Mouse (Mus musculus) liver, embryonic 15.5 days (tissue): Measurements from ENCODE around the gene Ddx39. TPM values are rescaled to one million over a fixed set of nuclear protein-coding genes. Genes with fewer than 3 reads are reported as not detected.
A peak's percentile ranks its signal among the peaks of the same experiment; 100 is the strongest.

Experiments used
- ATAC-seq: fragments of 200-750 bp; cut with Nextera tagmentation; 2 replicates; pipeline ENCODE4 v1.8.0; 2017; ENCODE audit warnings: moderate number of reproducible peaks, mild to moderate bottlenecking, moderate library complexity; ENCODE audit not compliant: insufficient read depth
- H3K27ac ChIP-seq: fragments of 300-500 bp; sonication (generic); replicated peaks from 2 replicates; pipeline ENCODE4 v1.5.1; 2015; ENCODE audit warnings: mild to moderate bottlenecking, inconsistent platforms
- H3K27me3 ChIP-seq: fragments of 300-500 bp; sonication (generic); 2 replicates; pipeline ENCODE4 v1.6.1; 2015; ENCODE audit warnings: mild to moderate bottlenecking, inconsistent platforms
- H3K36me3 ChIP-seq: fragments of 300-500 bp; sonication (generic); replicated peaks from 2 replicates; pipeline ENCODE4 v1.6.1; 2015; ENCODE audit warnings: moderate library complexity, mild to moderate bottlenecking, inconsistent platforms
- H3K4me1 ChIP-seq: fragments of 300-500 bp; sonication (generic); replicated peaks from 2 replicates; pipeline ENCODE4 v1.6.1; 2015; ENCODE audit warnings: inconsistent platforms
- H3K4me2 ChIP-seq: fragments of 300-500 bp; sonication (generic); 2 replicates; pipeline ENCODE4 v1.6.1; 2015; ENCODE audit warnings: moderate library complexity, mild to moderate bottlenecking, inconsistent platforms
- H3K4me3 ChIP-seq: fragments of 300-500 bp; sonication (generic); replicated peaks from 2 replicates; pipeline ENCODE4 v1.5.1; 2015; ENCODE audit warnings: mild to moderate bottlenecking, inconsistent platforms
- H3K9ac ChIP-seq: fragments of 300-500 bp; sonication (generic); 2 replicates; pipeline ENCODE4 v1.6.1; 2015; ENCODE audit warnings: moderate library complexity, mild to moderate bottlenecking, inconsistent platforms
- H3K9me3 ChIP-seq: fragments of 300-500 bp; sonication (generic); replicated peaks from 2 replicates; pipeline ENCODE4 v1.6.1; 2016; ENCODE audit warnings: inconsistent platforms
- WGBS: fragments of 180-500 bp; shearing (Covaris S2); methylation state at CpG from one replicate; pipeline ENCODE4 v1.1.7; 2015; ENCODE audit warnings: mixed read lengths; ENCODE audit not compliant: insufficient replicate concordance; 5-methylcytosine and 5-hydroxymethylcytosine counted together
- polyA plus RNA-seq: library from polyadenylated mRNA; unstranded; fragments of >200 nt; fragmentation: Nextera tagmentation; extraction: Ambion mirVana; gene quantifications from 2 replicates; pipeline ENCODE4 v1.2.1, GENCODE M21; 2015

The Ddx39 gene
- polyA plus RNA-seq, 1 experiment from 2014 or later = 184 TPM

GRCm38 (mm10) chr8:83681099-83681498, 33.9 kb upstream of the Ddx39 start:
- ATAC-seq = 0 out of 2 replicates have a peak, but pooled peaks have one; percentile 17
- peaks cover 70% of the 10 kb centered on the region for H3K36me3 ChIP-seq
- peaks cover 10% of the 10 kb centered on the region; the same call in 1 of the 2 replicates for H3K4me1 ChIP-seq
- no peak overlapping the region for H3K4me3 ChIP-seq
- WGBS = 60% methylated on average over 6 of the region's 6 CpGs
- H3K27me3 ChIP-seq = no peaks in the 10 kb centered on the region
- no peaks in the 10 kb centered on the region for H3K9me3 ChIP-seq
- H3K9ac ChIP-seq = no peak overlapping the region
- no peak overlapping the region for H3K27ac ChIP-seq
- H3K4me2 ChIP-seq = no peak overlapping the region

- H3K4me2 ChIP-seq = no peak overlapping the region
- 77% methylated on average over 9 of the region's 9 CpGs for WGBS
- peaks cover 10% of the 10 kb centered on the region; the same call in 1 of the 2 replicates for H3K4me1 ChIP-seq
- no peak overlapping the region for H3K9ac ChIP-seq
- H3K27me3 ChIP-seq = no peaks in the 10 kb centered on the region
- H3K4me3 ChIP-seq = no peak overlapping the region
- H3K27ac ChIP-seq = no peak overlapping the region
- H3K36me3 ChIP-seq = peaks cover 54% of the 10 kb centered on the region
- H3K9me3 ChIP-seq = no peaks in the 10 kb centered on the region
- no peak for ATAC-seq
Observed at GRCm38 (mm10) chr8:83684517-83684916, 30.5 kb upstream of the Ddx39 start.

- Histone ChIP-seq H3K36me3 (peaks cover 49% of the 10 kb centered on the region), H3K9me3 (no peaks in the 10 kb centered on the region), H3K27ac (no peak overlapping the region), H3K27me3 (no peaks in the 10 kb centered on the region), H3K4me2 (no peak overlapping the region), H3K4me3 (no peak overlapping the region), H3K9ac (no peak overlapping the region), H3K4me1 (peaks cover 12% of the 10 kb centered on the region)
- no peak for ATAC-seq
- 82% methylated on average over 6 of the region's 6 CpGs for whole genome bisulfite sequencing
Observed at GRCm38 (mm10) chr8:83689264-83689663, 25.7 kb upstream of the Ddx39 start.

GRCm38 (mm10) chr8:83693609-83694236, 21.3 kb upstream of the Ddx39 start:
- H3K9me3 ChIP-seq = no peaks in the 10 kb centered on the region
- H3K36me3 ChIP-seq = peaks cover 23% of the 10 kb centered on the region
- no peak overlapping the region; the same call in 1 of the 2 replicates for H3K27ac ChIP-seq
- H3K4me2 ChIP-seq = peak overlapping the region; percentile 41
- no peaks in the 10 kb centered on the region for H3K27me3 ChIP-seq
- 22% methylated on average over 10 of the region's 10 CpGs for WGBS
- no peak for ATAC-seq
- no peak overlapping the region for H3K9ac ChIP-seq
- H3K4me3 ChIP-seq = peak overlapping the region; percentile 17; the same call in 1 of the 2 replicates
- peaks cover 50% of the 10 kb centered on the region for H3K4me1 ChIP-seq

- H3K4me3 ChIP-seq = no peak overlapping the region
- H3K27ac ChIP-seq = 0 out of 2 replicates have a peak overlapping the region, but pooled peaks have one; percentile 2
- peaks cover 58% of the 10 kb centered on the region for H3K4me1 ChIP-seq
- H3K4me2 ChIP-seq = peak overlapping the region; percentile 1; the same call in 1 of the 2 replicates
- WGBS = 59% methylated on average over 11 of the region's 11 CpGs
- H3K27me3 ChIP-seq = no peaks in the 10 kb centered on the region
- ATAC-seq = no peak
- no peak overlapping the region for H3K9ac ChIP-seq
- no peaks in the 10 kb centered on the region for H3K9me3 ChIP-seq
- peaks cover 23% of the 10 kb centered on the region for H3K36me3 ChIP-seq
Observed at GRCm38 (mm10) chr8:83694369-83695160, 20.4 kb upstream of the Ddx39 start.

- Histone ChIP-seq H3K9me3 (no peaks in the 10 kb centered on the region), H3K4me1 (peaks cover 67% of the 10 kb centered on the region), H3K27ac (no peak overlapping the region), H3K4me3 (no peak overlapping the region), H3K9ac (no peak overlapping the region), H3K4me2 (peak overlapping the region; percentile 1; the same call in 1 of the 2 replicates), H3K36me3 (peaks cover 23% of the 10 kb centered on the region), H3K27me3 (no peaks in the 10 kb centered on the region)
- no peak for ATAC-seq
- WGBS = 39% methylated on average over 17 of the region's 17 CpGs
Observed at GRCm38 (mm10) chr8:83695351-83696106, 19.4 kb upstream of the Ddx39 start.

- Histone ChIP-seq H3K36me3 (peaks cover 2% of the 10 kb centered on the region), H3K4me1 (peaks cover 67% of the 10 kb centered on the region)
- WGBS = 32% methylated on average over 19 of the region's 19 CpGs
Observed at GRCm38 (mm10) chr8:83697374-83698220, 17.4 kb upstream of the Ddx39 start.

GRCm38 (mm10) chr8:83698291-83698660, 16.7 kb upstream of the Ddx39 start:
- Histone ChIP-seq H3K4me1 (peaks cover 65% of the 10 kb centered on the region), H3K4me3 (peak overlapping the region; percentile 82), H3K27me3 (no peaks in the 10 kb centered on the region), H3K9ac (peak overlapping the region; percentile 90), H3K27ac (peak overlapping the region; percentile 81), H3K4me2 (peak overlapping the region; percentile 99), H3K36me3 (no peaks in the 10 kb centered on the region), H3K9me3 (no peaks in the 10 kb centered on the region)
- 2% methylated on average over 15 of the region's 15 CpGs for WGBS
- ATAC-seq = peak; percentile 17

More at GRCm38 (mm10) chr8:83697374-83698220, 17.4 kb upstream of the Ddx39 start:
- Histone ChIP-seq H3K4me2 (peak overlapping the region; percentile 99), H3K9ac (peak overlapping the region; percentile 90), H3K27me3 (no peaks in the 10 kb centered on the region), H3K27ac (peak overlapping the region; percentile 81), H3K9me3 (no peaks in the 10 kb centered on the region), H3K4me3 (peak overlapping the region; percentile 82)
- no peak for ATAC-seq

GRCm38 (mm10) chr8:83698661-83699453, 16.1 kb upstream of the Ddx39 start, which contains the start of gene Pkn1:
TSS of gene Pkn1 (minus strand) at chr8:83699179.
- Histone ChIP-seq H3K36me3 (no peaks in the 10 kb centered on the region), H3K9me3 (no peaks in the 10 kb centered on the region), H3K4me2 (peak within 1 kb of the TSS; percentile 99), H3K9ac (peak within 1 kb of the TSS; percentile 90), H3K27me3 (no peaks in the 10 kb centered on the region), H3K27ac (peak within 1 kb of the TSS; percentile 81), H3K4me3 (peak within 1 kb of the TSS; percentile 82), H3K4me1 (peaks cover 59% of the 10 kb centered on the region)
- WGBS = under 1% methylated on average over 85 of the region's 85 CpGs
- ATAC-seq = peak; percentile 90
